Mouse (Mus musculus) kidney, postnatal 4 days (tissue): ENCODE measurements around the gene Mvb12a.
A peak's percentile ranks its signal among the peaks of the same experiment; 100 is the strongest.

ENCODE experiments used
- DNase-seq, 2 experiments: peaks; one replicate each; pipeline ENCODE4 v3.0.0; 2021; ENCODE audit warnings: mixed read lengths in 2 of 2

The Mvb12a gene

DNA sequence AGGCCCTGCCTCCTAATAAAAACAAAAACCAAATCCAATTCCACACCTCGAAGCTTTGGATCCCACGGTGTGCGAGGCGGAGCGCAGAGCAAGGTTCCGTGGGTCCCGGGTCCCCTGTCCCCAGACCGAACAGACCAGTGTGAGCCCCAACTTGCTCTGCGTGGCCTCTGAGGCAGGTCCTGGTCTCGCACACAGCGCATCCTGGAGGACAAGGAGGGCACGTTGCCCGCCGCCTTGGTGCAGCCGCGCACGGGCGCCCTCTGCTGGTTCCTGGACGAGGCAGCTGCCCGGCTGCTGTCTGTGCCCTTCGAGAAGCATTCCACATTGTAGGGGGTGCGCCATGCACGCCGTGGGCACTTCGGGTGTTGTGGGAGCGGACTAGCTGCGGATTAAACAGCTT is 53.1 kb downstream of the Mvb12a start:
- peak; percentile 94 to 95 for DNase-seq

DNA sequence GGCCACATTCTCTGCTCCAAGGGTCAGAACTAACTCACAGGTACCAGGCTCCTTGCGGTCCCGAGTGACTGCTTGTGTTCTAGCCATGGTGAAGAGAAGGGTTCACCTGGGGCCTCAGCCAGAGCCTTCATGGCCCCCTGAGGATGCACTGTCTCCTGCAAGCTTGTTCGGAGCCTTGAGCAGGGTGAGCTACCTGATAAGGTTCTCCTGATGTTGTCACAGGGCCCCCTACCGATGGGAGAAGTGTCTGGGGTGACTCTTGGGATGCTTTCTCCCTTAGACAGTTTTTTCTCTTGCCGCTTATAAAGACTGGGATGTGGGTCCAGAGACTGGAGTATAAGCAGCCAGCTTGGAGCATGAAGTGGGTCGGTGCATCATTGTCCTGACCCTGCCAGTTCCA is 53.7 kb downstream of the Mvb12a start:
- no peak for DNase-seq

DNA sequence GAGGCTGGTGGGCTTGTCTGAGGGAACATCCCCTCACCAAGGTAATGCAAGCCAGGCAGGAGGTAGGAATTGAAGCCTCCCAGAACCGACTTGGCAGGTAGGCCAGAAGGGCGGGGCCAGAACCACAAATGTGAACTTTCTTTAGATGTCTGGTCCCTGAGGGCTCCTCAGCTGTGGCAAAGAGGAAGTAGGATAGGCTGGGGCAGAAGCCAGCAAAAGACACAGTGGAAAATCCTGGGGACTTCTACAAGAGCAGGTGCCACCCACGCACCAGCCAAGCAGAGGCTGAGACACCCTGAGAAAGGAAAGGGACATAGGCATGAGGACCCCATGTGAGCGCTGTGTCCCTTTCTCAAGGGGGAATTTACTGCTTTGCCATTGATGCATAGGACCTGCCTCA is 54.1 kb downstream of the Mvb12a start:
- DNase-seq, result no peak

DNA sequence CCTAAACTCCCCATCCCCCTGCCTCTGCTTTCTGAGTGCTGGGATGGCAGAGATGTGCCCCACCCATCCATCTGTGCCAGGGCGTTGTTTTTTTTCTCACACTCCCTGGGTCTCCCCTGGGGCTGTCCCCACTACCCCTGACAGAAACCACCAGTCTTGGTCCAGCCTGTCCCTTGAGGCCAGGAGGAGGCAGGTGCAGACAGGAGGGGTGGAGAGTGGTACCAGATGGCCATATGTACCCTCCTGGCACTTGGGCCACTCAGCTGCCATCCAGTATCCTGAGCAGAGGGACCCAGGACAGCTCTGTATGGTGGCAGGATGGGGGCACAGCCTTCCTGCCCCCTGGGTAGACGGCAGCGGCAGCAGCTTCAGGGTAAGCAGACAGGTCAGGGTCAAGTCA is 54.7 kb downstream of the Mvb12a start, which contains the start of gene Fam129c:
Gene Fam129c (plus strand): TSS at position 198 of the 400 bp plus-strand sequence.
- DNase-seq, result no peak
